Mouse (Mus musculus) kidney, postnatal 36 days (tissue): ENCODE measurements around the gene Tgfb1.

Experiments used
- DNase-seq, 2 experiments: peaks; one replicate each; pipeline ENCODE4 v3.0.0; 2021 to 2022; ENCODE audit warnings: mixed read lengths in 2 of 2

The Tgfb1 gene

DNA sequence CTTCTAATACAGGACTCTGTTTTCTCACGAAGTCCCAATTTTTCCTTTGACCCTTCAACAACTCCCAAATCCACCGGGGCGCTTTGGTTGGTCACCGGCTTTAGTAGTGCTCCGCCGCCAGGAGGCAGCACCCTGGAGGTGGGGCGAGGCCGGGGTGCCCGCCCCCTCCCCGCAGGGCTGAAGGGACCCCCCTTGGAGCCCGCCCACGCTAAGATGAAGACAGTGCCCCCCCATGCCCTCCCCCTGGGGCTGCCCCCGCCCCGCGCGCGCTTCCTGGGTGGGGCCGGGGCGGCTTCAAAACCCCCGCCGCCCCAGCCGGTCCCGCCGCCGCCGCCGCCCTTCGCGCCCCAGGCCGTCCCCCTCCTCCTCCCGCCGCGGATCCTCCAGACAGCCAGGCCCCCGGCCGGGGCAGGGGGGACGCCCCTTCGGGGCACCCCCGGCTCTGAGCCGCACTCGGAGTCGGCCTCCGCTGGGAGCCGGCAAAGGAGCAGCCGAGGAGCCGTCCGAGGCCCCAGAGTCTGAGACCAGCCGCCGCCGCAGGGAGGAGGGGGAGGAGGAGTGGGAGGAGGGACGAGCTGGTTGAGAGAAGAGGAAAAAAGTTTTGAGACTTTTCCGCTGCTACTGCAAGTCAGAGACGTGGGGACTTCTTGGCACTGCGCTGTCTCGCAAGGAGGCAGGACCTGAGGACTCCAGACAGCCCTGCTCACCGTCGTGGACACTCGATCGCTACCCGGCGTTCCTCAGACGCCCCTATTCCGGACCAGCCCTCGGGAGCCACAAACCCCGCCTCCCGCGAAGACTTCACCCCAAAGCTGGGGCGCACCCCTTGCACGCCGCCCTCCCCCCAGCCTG, at the start of gene Tgfb1:
TSS of gene Tgfb1 (plus strand) at position 323 of the 852 bp plus-strand sequence.
- DNase-seq = peak; percentile 77 to 88

DNA sequence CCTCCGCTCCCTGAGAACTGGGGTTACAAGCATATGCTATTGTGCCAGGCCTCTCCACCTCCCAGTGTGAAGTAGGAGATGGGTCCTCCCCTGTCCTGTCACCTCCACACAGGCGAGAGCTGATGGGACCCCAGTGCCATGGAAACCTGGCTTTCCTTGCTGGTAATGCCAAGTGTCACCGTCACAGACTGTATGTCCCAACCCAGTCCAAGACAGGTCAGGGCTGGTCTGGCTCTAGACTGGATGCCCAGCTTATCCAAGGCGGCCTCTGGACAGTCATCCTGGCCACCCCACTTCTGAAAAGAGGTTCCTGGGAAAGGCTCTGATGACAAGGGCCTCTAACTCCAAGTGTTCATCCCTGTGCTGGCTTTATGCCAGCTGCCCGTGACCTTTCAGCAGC, 49.7 kb upstream of the Tgfb1 start:
- DNase-seq = no peak

DNA sequence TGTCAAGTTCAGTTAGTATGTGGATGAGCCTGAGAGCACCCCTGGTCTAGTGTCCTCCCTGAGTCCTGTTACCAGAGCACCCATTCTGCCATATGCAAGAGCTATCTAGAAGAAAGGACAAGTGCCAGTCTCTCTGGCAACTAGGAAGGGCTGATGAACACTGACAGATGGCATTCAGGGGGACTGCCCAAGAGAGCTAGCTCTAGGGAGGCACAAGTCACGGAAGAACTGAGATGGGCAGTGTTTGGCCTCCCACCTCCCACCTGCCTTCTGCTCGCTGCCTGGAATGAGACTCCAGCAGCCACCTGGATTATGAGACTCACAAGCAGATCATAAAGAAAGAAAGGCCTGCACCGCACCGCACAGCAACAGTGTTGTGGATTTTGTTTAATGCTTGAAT, 47.0 kb upstream of the Tgfb1 start:
- DNase-seq = no peak

DNA sequence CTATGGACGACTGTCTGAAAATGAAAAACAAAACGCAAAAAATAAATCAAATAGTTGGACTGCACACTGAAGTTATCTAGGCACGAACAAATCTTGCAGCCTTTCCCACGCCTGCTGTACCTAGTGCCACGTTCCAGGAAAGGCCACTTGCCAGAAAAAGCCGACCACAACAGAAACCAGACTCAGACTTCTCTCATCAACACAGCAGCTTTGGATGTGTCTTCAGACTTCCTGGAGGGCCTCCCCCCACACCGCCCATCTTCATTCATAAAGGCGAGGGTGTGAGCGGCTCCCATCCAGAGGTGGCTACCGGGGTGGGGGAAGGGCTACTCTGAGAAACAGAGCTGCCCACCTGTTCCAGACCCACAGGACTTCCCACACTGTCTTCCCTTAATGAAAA, 42.7 kb upstream of the Tgfb1 start:
- DNase-seq = no peak

DNA sequence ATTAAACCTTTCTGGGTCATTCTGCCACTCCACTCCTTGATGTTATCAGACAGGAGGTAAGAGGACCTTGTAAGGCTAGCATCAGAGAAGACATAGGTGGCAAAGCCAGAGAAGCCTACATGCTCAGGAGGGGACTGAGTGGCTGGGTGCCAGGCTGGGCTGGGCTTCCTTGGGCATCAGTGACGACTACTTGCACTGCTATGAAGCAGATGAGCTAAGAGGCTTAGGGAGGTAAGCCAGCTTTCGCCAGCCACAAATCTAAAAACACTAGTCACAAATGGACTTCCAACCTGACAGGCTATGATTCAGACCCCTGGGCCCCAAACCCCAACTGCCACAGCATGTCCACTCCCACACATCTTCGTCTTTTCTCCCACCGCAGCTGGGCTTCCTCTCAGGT, 42.2 kb upstream of the Tgfb1 start:
- DNase-seq = no peak

DNA sequence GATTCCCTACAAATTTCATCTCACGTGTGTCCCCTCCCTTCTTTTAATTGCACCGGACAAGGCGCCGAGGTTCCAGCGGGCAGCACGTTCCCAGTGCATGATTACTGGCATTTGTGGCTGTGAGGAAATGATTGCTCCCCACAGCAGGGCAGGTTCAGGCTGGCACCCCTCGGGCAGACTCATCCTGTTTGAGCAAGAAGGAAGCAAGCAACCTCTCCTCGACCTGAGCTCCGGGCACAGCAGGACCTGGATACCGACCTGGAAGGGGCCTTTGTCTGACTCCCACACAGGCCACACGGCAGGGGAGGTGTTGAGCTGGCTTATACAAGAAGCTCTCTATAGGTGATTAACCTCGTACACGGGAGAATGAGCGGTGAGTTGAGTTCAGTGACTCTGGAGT, 41.7 kb upstream of the Tgfb1 start:
- DNase-seq = peak; percentile 37 to 42

DNA sequence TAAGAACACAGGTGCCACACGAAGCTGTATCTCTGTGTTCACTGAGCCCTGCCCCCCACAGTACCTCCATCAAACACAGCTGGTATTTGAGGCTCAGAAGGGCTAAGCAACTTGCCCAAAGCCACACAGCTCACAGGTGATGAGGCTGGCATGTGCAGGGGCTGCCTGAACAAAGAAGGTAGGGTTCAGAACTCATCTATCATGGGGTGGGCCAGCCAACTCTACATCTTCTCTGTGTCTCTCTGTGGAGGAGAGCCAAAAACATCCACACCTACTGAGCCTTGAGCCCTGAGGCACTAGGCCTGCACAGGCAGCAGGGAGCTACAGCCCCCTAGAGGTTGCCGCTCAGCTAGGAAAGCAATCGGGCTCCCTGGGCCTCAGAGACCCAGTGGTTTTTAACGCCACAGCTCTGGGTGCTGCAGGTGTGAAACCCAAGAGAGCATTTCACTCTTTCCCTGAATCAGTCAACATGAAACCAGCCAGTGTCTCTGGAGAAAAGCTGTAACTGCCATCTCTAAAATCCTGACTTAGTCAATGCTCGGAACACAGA, 39.2 kb upstream of the Tgfb1 start:
- no peak for DNase-seq

DNA sequence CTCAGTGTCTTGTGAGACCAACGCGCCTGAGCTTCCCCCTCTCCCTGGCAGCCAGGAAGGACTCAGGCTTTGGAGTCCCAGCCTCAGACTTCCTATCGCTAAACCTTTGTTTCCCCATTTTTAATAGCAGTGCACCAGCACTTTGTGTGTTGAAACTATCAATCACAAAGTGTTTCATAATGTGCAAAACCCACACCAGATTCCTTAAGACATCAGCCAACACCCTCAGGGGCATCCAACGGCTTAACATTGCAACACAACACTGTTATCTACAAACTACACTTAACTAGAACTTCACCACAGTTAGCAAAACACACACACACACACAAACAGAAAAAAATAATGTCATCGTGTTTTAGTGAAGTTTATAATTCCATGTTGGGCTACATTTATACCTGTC, 37.0 kb upstream of the Tgfb1 start:
- no peak for DNase-seq

DNA sequence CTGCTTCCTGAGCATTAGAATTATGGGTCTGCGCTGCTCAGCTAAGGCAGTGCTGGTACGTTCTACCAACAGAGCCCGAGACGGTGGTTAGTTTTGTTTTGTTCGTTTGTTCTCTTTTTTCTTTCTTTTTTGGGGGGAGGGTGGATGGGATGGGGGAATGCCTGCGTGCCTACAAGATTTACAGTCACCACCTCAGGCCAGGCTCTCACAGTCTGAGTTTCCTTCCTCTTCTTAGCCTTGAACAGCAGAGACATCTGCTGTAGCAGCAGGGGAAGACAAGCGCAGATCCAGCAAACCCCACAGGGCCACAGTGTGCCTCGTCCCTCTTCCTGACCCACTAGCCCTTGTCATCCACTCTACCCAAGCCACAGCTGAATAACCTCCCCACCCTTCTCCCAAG, 35.5 kb upstream of the Tgfb1 start:
- no peak for DNase-seq

DNA sequence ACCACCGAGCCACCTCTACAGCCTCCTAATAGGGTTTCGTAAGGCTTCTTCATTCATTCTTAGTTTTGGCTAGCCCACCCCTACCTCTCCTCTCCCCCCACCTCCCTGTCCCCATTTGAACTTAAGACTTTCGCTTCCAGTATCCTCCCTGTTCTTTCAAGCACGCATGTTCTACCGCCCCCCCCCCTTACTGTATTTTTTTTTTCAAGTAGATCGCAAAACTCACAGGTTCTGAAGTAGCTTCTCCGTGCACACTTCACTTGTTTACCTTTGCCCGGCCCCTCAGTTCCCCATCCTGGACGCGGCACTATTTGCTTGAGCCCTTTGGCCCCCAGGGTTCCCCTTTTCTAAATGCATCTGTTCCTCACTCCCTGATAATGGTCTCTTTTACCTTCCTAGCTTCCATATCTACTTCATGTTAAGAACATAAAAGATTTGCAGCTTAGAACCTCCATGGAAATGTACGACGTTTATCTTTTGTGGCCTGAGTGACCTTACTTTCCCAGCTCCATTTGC, 34.5 kb upstream of the Tgfb1 start:
- no peak for DNase-seq

DNA sequence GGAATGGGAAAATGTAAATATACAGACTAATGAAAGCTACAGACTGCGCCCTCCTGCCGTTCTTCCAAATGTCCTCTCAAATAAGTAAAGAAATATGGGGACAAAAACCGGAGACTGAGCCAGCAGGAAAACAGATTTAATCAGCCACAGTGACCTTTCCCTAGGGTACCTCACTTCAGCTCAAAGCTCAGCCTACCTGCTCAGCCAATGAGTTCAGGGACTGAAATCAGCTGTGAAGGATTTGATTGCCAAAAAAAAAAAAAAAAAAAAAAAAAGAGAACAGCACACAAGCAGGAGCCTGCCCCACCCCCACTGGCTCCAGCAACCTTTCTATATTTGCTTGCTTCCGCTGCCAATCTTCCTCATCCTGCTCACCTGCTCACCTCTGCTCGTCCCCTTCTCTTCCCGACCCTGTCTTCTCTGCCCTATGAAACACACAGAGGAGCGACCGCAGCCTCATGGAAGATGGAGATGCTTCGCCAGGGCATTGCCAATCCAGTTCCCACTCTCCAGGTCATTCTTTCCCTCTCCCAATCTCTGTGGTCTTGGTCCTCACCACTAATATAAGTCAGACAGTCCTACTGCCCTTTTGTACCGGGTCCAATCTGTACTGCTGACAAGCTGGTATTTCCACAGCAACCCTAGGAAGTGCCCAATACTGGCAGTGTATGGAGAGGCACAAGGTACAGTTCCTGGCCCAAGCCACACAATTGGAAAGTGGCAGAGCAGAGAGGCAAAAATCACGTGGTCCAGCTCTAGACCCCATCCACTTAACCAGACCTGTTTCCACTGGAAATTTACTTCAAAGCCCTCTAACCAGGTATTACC, 31.0 kb upstream of the Tgfb1 start:
- peak; percentile 82 to 83 for DNase-seq

DNA sequence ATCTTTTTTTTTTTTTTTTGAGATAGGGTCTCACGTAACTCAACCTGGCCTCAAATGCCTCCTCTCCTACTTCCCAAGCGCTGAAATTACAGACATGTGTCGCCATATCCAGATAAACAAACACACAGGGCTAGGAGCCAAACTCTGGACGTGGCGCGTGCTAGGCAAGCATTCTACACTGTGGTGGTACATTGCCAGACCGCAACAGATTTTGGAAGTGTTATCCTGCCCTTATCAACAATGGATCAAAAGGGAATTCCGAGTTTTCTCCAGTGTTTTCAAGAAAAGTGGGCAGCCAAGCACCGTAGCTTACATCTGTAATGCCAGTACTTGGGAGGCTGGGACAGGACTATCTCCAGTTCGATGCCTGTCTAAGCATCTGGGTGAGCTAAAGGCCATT, 29.0 kb upstream of the Tgfb1 start:
- peak in 1 of 2 experiments; percentile 52 for DNase-seq

DNA sequence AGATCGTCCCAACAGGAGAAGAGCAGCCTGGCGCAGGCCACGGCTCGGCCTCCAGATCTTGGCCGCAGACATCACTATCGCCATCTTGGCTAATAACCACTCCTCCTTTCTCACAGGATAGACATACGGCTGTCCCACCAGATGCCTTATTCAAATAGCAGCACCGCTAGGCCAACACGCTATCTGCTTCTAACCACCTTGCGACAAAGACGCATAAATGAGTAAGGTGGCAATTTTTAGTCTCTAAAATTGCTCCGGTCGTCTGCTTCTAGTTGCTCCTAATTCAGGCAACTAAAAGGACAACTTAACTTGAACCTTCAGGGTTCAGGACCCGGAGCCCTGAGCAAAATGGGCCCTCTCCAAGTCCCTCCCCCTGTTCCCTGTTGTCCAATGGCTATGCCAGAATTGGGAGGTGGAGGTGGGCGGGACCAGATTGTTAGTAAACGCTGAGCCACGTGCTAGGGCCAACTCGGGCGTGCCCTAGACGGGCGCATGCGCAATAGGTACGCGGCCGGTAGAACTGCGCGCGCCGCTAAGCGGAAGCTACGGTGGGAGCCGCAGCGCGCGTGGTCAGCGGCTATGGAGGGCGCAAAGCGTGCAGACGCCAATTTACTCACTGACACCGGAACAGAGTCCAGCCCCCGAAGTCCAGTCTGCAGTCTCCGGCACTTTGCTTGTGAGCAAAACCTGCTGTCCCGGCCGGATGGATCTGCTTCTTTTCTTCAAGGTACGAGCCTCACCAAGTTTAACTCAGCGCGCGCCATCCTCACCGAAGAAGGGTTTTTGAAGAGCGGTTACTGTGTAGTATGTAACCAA, 27.9 kb upstream of the Tgfb1 start, which contains the start of the genes Bckdha and Exosc5:
TSS of gene Bckdha (minus strand) at position 325 of the 816 bp plus-strand sequence.
TSS of gene Exosc5 (plus strand) at position 508 of the 816 bp plus-strand sequence.
- DNase-seq = peak; percentile 99 to 100

DNA sequence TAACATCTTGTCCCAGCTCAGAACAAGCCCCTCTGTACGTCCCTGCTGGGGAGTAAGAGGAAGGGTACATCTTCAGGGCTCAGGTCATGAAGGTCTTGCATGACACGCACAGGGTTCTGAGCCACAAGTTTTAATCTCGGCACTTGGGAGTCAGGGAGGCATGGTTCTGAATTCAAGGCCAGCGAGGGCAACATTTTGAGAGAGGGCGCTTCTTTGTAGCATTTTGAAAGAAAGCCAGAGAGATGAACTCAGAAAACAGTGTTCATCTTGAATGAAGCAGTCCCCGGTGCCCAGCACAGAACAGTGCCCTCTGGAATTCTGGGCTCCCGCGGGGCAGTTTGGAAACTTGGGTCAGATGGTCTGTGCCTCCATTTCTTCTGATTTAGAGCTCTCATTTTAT, 20.4 kb upstream of the Tgfb1 start:
- no peak for DNase-seq

DNA sequence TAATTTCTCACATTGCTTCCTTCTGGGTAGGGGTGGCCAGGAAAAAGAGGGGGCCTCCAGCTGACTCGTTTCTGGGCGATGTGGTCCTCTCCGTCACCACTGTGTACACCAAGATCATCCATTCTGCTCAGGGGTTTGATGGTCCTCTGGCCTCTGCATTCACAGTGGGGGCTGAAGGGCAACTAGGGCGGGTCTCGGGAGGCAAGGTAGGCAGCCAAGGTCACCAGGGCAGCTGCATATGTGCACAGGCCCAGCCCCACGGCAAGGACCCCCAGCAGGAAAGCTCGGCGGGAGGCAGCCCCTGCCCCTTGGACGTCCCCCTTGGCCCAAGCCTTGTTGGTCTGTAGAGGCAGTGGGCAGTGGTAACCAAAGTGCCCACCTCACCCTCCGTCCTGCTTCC, 17.6 kb upstream of the Tgfb1 start:
- DNase-seq = no peak

DNA sequence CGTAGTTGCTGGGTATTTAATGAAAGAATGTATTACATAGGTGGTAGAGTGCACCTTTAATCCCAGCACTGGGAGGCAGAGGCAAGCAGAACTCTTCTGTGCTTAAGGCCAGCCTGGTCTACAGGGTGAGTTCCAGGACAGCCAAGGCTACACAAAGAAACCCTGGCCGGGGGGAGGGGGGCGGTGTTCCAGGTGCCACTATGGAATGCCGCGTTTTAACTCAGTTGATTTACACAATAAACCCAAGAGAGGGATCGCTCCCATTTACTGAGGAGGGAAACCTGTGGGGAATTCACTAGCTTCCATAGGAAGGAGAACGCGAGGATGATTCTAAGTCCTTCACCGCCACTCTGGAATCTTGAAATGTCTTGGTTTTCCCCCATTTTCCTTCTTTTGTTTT, 17.2 kb upstream of the Tgfb1 start:
- no peak for DNase-seq

DNA sequence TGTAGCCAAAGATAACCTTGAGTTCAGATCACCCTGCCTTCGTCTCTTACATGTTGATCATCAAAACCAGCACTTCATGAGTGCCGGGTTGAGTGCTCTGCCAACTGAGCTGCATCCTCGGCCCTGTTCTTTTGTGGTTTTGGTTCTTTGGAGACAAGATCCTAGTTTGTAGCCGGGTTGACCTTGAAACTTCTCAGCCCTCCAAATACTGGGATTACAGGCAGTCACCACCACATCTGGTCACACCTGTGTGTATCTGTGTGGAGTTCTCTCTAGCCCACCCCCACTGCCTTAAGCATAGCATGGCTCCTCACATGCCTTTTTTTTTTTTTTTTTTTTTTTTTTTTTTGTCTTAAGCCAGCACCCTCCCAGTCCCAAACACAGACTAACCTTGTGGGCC, 16.7 kb upstream of the Tgfb1 start:
- no peak for DNase-seq

DNA sequence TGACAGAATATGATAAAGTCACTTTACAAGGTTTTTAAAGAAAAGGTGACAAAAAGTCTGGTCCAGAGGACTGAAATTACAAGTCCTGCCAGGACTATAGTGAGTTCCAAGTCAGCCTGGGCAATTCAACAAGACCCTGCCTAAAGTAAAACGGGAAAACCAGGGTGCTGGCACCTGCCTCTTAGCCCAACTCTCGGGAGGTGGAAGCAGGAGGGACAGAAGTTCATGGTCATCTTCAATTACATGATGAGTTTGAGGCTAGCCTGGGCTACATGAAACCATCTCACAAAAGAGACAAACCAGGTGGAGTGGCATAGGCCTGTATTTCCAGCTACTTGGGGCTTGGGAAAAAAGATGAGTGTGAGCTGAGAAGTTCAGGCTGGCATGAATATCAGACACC, 15.1 kb upstream of the Tgfb1 start:
- DNase-seq = no peak

DNA sequence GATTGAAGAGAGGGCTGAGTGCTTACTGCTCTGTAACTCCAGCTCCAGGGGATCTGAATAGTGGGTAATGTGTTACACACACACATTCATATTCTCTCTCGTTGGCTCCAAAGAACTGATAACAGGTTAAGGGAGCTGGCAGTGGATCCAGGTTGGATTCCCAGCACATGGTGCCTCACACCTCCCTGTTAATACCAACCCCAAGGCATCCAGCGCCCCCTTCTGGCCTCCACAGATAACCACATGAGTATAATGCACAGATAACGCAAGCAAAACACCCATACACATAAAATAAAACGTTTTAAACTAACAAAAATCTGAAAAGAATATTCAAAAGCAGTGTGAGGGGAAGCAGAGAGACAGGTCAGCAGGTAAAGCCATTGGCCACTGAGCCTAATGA, 14.4 kb upstream of the Tgfb1 start:
- no peak for DNase-seq

DNA sequence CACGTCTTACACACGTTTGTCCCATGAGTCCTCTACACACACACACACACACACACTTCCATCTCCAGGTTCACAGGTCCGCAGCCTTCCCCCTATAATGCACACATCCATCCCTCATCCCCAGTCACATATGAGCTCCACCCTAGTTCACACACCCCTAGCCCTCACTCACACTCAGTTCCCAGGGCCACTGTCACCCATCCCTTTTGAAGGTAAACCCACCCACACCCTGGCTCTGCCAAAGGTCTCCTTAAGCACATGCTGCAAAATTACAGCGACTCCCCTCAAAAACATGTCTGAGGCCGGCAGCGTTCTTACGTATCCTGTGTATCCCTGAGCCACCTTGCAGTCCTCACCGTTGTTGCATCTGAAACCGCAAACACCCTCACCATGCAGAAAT, 12.5 kb upstream of the Tgfb1 start:
- DNase-seq = no peak

DNA sequence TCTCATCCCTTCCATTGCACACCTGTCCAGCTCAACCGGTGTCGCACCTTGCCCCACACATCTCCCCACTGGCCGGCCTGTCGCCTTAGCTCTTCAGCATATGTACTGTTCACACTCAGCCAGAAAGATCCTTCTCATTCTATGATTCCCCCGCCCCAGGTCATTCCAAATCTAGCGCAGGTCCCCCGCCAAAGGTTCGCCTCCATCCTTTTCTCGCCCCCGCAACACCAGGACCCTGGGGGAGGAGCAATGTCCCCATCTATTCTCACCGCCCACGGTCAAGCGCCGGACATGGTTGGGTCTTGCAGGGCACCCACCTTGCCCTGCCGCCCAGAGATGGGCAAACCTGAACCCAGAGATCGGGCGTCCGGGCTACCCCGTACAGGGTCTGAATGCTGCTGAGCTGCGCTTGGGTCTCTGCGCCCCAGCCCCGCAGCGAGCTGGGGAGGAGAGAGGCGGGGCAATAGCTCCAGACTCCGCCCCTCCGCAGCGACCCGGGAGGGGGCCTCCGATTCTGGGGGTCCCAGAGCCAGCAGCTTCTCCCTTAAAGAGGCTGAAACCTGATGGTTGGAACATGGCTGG, 12.0 kb upstream of the Tgfb1 start, which contains the start of gene Tmem91:
TSS of gene Tmem91 (minus strand) at position 448 of the 582 bp plus-strand sequence.
- no peak for DNase-seq

DNA sequence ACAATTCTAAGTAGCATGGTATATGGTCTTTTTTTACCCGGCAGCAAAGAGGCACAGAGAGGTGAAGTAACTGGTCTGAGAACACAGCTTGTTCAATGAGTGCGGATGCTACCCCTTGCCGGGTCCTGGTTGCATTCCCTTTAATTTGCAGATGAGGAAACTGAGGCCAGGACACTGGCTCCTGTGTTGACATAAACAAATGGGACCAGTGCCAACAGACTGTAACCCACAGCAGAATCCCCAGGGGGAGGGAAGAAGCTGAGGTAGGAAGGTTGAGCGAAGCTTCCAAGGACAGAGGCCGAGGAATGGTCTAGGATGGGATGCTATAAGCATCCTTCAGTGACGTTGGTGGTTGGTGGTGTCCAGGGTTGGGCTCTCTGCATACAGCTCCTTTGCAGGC, 11.4 kb upstream of the Tgfb1 start:
- DNase-seq = no peak
